Mouse (Mus musculus) hindbrain, embryonic 16.5 days (tissue): ENCODE results near the gene Arrdc2. TPM values are rescaled to one million over a fixed set of nuclear protein-coding genes. Genes with fewer than 3 reads are reported as not detected.

Experiments used
- ATAC-seq: fragments of 200-750 bp; cut with Nextera tagmentation; 2 replicates; pipeline ENCODE4 v1.8.0; 2017; ENCODE audit warnings: moderate TSS enrichment, moderate library complexity
- H3K27ac ChIP-seq: fragments of 300-500 bp; sonication (generic); 2 replicates; pipeline ENCODE4 v1.5.1; 2014; ENCODE audit warnings: low read depth, mild to moderate bottlenecking, control low read depth, low read length, moderate library complexity
- H3K27me3 ChIP-seq: fragments of 300-500 bp; sonication (generic); replicated peaks from 2 replicates; pipeline ENCODE4 v1.6.1; 2014; ENCODE audit warnings: low read length; ENCODE audit not compliant: control insufficient read depth, insufficient read depth
- H3K36me3 ChIP-seq: fragments of 300-500 bp; sonication (generic); 2 replicates; pipeline ENCODE4 v1.6.1; 2014; ENCODE audit warnings: mild to moderate bottlenecking, low read length, moderate library complexity, mixed read lengths; ENCODE audit not compliant: control insufficient read depth, insufficient read depth
- H3K4me1 ChIP-seq: fragments of 300-500 bp; sonication (generic); 2 replicates; pipeline ENCODE4 v1.6.1; 2014; ENCODE audit warnings: low read depth, low read length; ENCODE audit not compliant: control insufficient read depth, insufficient read depth
- H3K4me2 ChIP-seq: fragments of 300-500 bp; sonication (generic); 2 replicates; pipeline ENCODE4 v1.6.1; 2014; ENCODE audit warnings: mild to moderate bottlenecking, low read length, control low read depth, moderate library complexity
- H3K4me3 ChIP-seq: fragments of 300-500 bp; sonication (generic); 2 replicates; pipeline ENCODE4 v1.5.1; 2014; ENCODE audit warnings: mild to moderate bottlenecking, low read length, control low read depth, moderate library complexity
- H3K9ac ChIP-seq: fragments of 300-500 bp; sonication (generic); 2 replicates; pipeline ENCODE4 v1.6.1; 2014; ENCODE audit warnings: low read depth, mild to moderate bottlenecking, control low read depth, low read length, moderate library complexity
- H3K9me3 ChIP-seq: fragments of 300-500 bp; sonication (generic); 2 replicates; pipeline ENCODE4 v1.6.1; 2014; ENCODE audit warnings: mild to moderate bottlenecking, low read length, moderate library complexity; ENCODE audit not compliant: control insufficient read depth
- WGBS: fragments of 180-500 bp; shearing (Covaris S2); extraction: QIAGEN DNeasy Blood & Tissue Kit; methylation state at CpG from one replicate; pipeline ENCODE4 v1.1.7; 2014; 5-methylcytosine and 5-hydroxymethylcytosine counted together
- microRNA-seq: library from miRNA; unstranded; fragments of <30 nt; microRNA quantifications from one replicate; pipeline ENCODE4, GENCODE M21; 2017
- polyA plus RNA-seq: library from polyadenylated mRNA; unstranded; fragments of >200 nt; fragmentation: Nextera tagmentation; extraction: Ambion mirVana; gene quantifications from 2 replicates; pipeline ENCODE4 v1.2.1, GENCODE M21; 2015

The Arrdc2 gene
- polyA plus RNA-seq, 1 experiment from 2014 or later = 7.9 TPM

GRCm38 (mm10) chr8:70790846-70791245 is 48.7 kb downstream of the Arrdc2 start:
- peaks cover 20% of the 10 kb centered on the region for H3K4me1 ChIP-seq
- peaks cover 20% of the 10 kb centered on the region for H3K36me3 ChIP-seq
- ATAC-seq = no peak
- H3K27ac ChIP-seq = no peak overlapping the region
- H3K4me3 ChIP-seq = no peak overlapping the region
- peak overlapping the region; percentile 47 for H3K9ac ChIP-seq
- no peaks in the 10 kb centered on the region for H3K9me3 ChIP-seq
- H3K27me3 ChIP-seq = no peaks in the 10 kb centered on the region
- 60% methylated on average over 8 of the region's 8 CpGs for WGBS
- peak overlapping the region; percentile 69 for H3K4me2 ChIP-seq

GRCm38 (mm10) chr8:70789046-70789445 is 50.5 kb downstream of the Arrdc2 start:
- H3K9me3 ChIP-seq = no peaks in the 10 kb centered on the region
- H3K36me3 ChIP-seq = peaks cover 26% of the 10 kb centered on the region
- no peak overlapping the region for H3K4me3 ChIP-seq
- no peak overlapping the region for H3K9ac ChIP-seq
- 0 out of 2 replicates have a peak overlapping the region, but pooled peaks have one; percentile 11 for H3K27ac ChIP-seq
- 81% methylated on average over 10 of the region's 10 CpGs for WGBS
- no peak overlapping the region for H3K4me2 ChIP-seq
- H3K4me1 ChIP-seq = peaks cover 20% of the 10 kb centered on the region
- no peaks in the 10 kb centered on the region for H3K27me3 ChIP-seq
- ATAC-seq = no peak

- Histone ChIP-seq H3K36me3 (peaks cover 34% of the 10 kb centered on the region), H3K27ac (no peak overlapping the region), H3K4me2 (peak overlapping the region; percentile 16; the same call in 1 of the 2 replicates), H3K9me3 (no peaks in the 10 kb centered on the region), H3K4me1 (peaks cover 18% of the 10 kb centered on the region), H3K9ac (0 out of 2 replicates have a peak overlapping the region, but pooled peaks have one; percentile 28), H3K27me3 (no peaks in the 10 kb centered on the region), H3K4me3 (peak overlapping the region; percentile 14; the same call in 1 of the 2 replicates)
- ATAC-seq = no peak
- WGBS = 24% methylated on average over 28 of the region's 30 CpGs
These were observed 51.4 kb downstream of the Arrdc2 start for GRCm38 (mm10) chr8:70787941-70788667.

- ATAC-seq = no peak
- no peaks in the 10 kb centered on the region for H3K27me3 ChIP-seq
- H3K4me2 ChIP-seq = no peak overlapping the region
- H3K27ac ChIP-seq = no peak overlapping the region
- no peaks in the 10 kb centered on the region for H3K9me3 ChIP-seq
- H3K9ac ChIP-seq = no peak overlapping the region
- H3K4me3 ChIP-seq = no peak overlapping the region
- peaks cover 38% of the 10 kb centered on the region for H3K36me3 ChIP-seq
- peaks cover 12% of the 10 kb centered on the region for H3K4me1 ChIP-seq
- WGBS = 93% methylated on average over 3 of the region's 3 CpGs
These were observed 52.5 kb downstream of the Arrdc2 start for GRCm38 (mm10) chr8:70787051-70787445.

GRCm38 (mm10) chr8:70786291-70787050 is 53.0 kb downstream of the Arrdc2 start:
- ATAC-seq = no peak
- peaks cover 42% of the 10 kb centered on the region for H3K36me3 ChIP-seq
- H3K9ac ChIP-seq = no peak overlapping the region
- H3K4me1 ChIP-seq = peaks cover 10% of the 10 kb centered on the region
- no peaks in the 10 kb centered on the region for H3K27me3 ChIP-seq
- no peak overlapping the region for H3K4me3 ChIP-seq
- H3K4me2 ChIP-seq = no peak overlapping the region
- no peaks in the 10 kb centered on the region for H3K9me3 ChIP-seq
- H3K27ac ChIP-seq = no peak overlapping the region
- WGBS = 91% methylated on average over 25 of the region's 25 CpGs

Small RNA genes within 50 kb of the gene (microRNA-seq; reads per million reads assigned to microRNA genes)
- 0.62 reads per million for gene Mir7240

Other genes with a start within 250 kb of the Arrdc2 start
- gene Isyna1, start 245.3 kb downstream of the Arrdc2 start, polyA plus RNA-seq = 150 and 164 TPM in 2 replicates
- gene Ssbp4, start 230.8 kb downstream of the Arrdc2 start, polyA plus RNA-seq = 148 and 157 TPM in 2 replicates
- 1.1 and 1.6 TPM in 2 replicates for gene Lrrc25, start 223.6 kb downstream of the Arrdc2 start, polyA plus RNA-seq
- gene Gdf15, start 207.3 kb downstream of the Arrdc2 start, polyA plus RNA-seq = 0.11 and 0.48 TPM in 2 replicates
- 78.3 and 87.6 TPM in 2 replicates for gene Pgpep1, start 179.3 kb downstream of the Arrdc2 start, polyA plus RNA-seq
- gene Lsm4, start 166.5 kb downstream of the Arrdc2 start, polyA plus RNA-seq = 168 and 169 TPM in 2 replicates
- gene Jund, start 140.8 kb downstream of the Arrdc2 start, polyA plus RNA-seq = 60.0 and 69.0 TPM in 2 replicates
- gene Iqcn, start 136.3 kb downstream of the Arrdc2 start, polyA plus RNA-seq = 0.10 TPM in 1 of 2 replicates, not detected in the other
- gene Gm3336, start 121.2 kb downstream of the Arrdc2 start, polyA plus RNA-seq = 0.19 TPM in 1 of 2 replicates, not detected in the other
- 0.19 and 0.42 TPM in 2 replicates for gene Pde4c, start 116.0 kb downstream of the Arrdc2 start, polyA plus RNA-seq
- gene Rab3a, start 85.0 kb downstream of the Arrdc2 start, polyA plus RNA-seq = 622 and 635 TPM in 2 replicates
- gene Mpv17l2, start 78.8 kb downstream of the Arrdc2 start, polyA plus RNA-seq = 48.6 and 49.9 TPM in 2 replicates
- 115 and 118 TPM in 2 replicates for gene Pik3r2, start 63.0 kb downstream of the Arrdc2 start, polyA plus RNA-seq
- 21.9 and 23.9 TPM in 2 replicates for gene Mast3, start 34.7 kb downstream of the Arrdc2 start, polyA plus RNA-seq
- 0.11 and 0.14 TPM in 2 replicates for gene Il12rb1, start 31.3 kb downstream of the Arrdc2 start, polyA plus RNA-seq
- 16.3 and 18.5 TPM in 2 replicates for gene Kcnn1, start 23.5 kb upstream of the Arrdc2 start, polyA plus RNA-seq
- 168 and 190 TPM in 2 replicates for gene Ccdc124, start 34.2 kb upstream of the Arrdc2 start, polyA plus RNA-seq
- 2.4 and 3.1 TPM in 2 replicates for gene Slc5a5, start 53.0 kb upstream of the Arrdc2 start, polyA plus RNA-seq
- gene Rpl18a, start 57.7 kb upstream of the Arrdc2 start, polyA plus RNA-seq = 1,821 and 2,018 TPM in 2 replicates
- 57.8 and 71.4 TPM in 2 replicates for gene Map1s, start 66.2 kb upstream of the Arrdc2 start, polyA plus RNA-seq